Mouse (Mus musculus) cerebellum, adult 2 months (tissue): ENCODE results near the gene Uts2. TPM values are rescaled to one million over a fixed set of nuclear protein-coding genes. Genes with fewer than 3 reads are reported as not detected.

Experiments
- DNase-seq, 2 experiments: peaks; one replicate each; pipeline ENCODE4 v3.0.0; 2021
- H3K27ac ChIP-seq: fragments of 200-500 bp; 2 replicates; pipeline ENCODE4 v1.5.1; 2012; ENCODE audit warnings: low read length, control low read depth, inconsistent platforms; ENCODE audit not compliant: insufficient read depth
- H3K27me3 ChIP-seq: fragments of 200-500 bp; 2 replicates; pipeline ENCODE4 v1.6.1; 2012; ENCODE audit warnings: inconsistent platforms, mild to moderate bottlenecking, low read length, moderate library complexity; ENCODE audit not compliant: control insufficient read depth, insufficient read depth
- H3K4me1 ChIP-seq: fragments of 200-500 bp; 2 replicates; pipeline ENCODE4 v1.6.1; 2011; ENCODE audit warnings: low read length; ENCODE audit not compliant: control insufficient read depth, insufficient read depth
- H3K4me3 ChIP-seq: fragments of 200-500 bp; replicated peaks from 2 replicates; pipeline ENCODE3; 2011; ENCODE audit warnings: mild to moderate bottlenecking, low read depth, low read length, control low read depth; ENCODE audit not compliant: insufficient read depth
- CTCF ChIP-seq: fragments of 200-500 bp; IDR thresholded peaks from 2 replicates; pipeline ENCODE4 v1.5.1; 2011; ENCODE audit warnings: low read depth, mild to moderate bottlenecking, control low read depth, low read length, moderate library complexity, borderline replicate concordance; ENCODE audit not compliant: insufficient read depth
- POLR2A ChIP-seq: fragments of 200-500 bp; IDR thresholded peaks from 2 replicates; pipeline ENCODE4 v1.6.1; 2011; ENCODE audit warnings: low read length, control low read depth, borderline replicate concordance; ENCODE audit not compliant: insufficient read depth
- WGBS: fragments of 180-500 bp; shearing (Covaris S2); methylation state at CpG from one replicate; pipeline ENCODE4 v1.1.7; 2018; 5-methylcytosine and 5-hydroxymethylcytosine counted together
- polyA plus RNA-seq: library from polyadenylated mRNA; depleted of rRNA; stranded (reverse); fragments of >200 nt; gene quantifications from 2 replicates; pipeline ENCODE4 v1.2.3, GENCODE M21; 2012; rRNA removed

Uts2 gene
- polyA plus RNA-seq = 1.9 and 3.1 TPM in 2 replicates

- Histone ChIP-seq H3K27ac (no peak within 1 kb of the TSS), H3K4me3 (no peak within 1 kb of the TSS), H3K4me1 (no peaks in the 10 kb centered on the region), H3K27me3 (no peaks in the 10 kb centered on the region)
- no peak for DNase-seq
- TF ChIP-seq CTCF = no peak
- TF ChIP-seq POLR2A = no peak
- 93% methylated on average over 7 of the region's 7 CpGs for WGBS
Measured at GRCm38 (mm10) chr4:150996797-150997196, at the start of gene Uts2. Gene Uts2 (plus strand): TSS chr4:150997097.

- no peak overlapping the region for H3K4me3 ChIP-seq
- 86% methylated on average over 10 of the region's 10 CpGs for WGBS
- TF ChIP-seq POLR2A (no peak), CTCF (no peak)
- H3K27ac ChIP-seq = no peak overlapping the region
- DNase-seq = no peak
- peaks cover 10% of the 10 kb centered on the region for H3K4me1 ChIP-seq
- no peaks in the 10 kb centered on the region for H3K27me3 ChIP-seq
Measured at GRCm38 (mm10) chr4:150950972-150951371, 45.9 kb upstream of the Uts2 start.

GRCm38 (mm10) chr4:150956369-150957105 is 40.4 kb upstream of the Uts2 start:
- Histone ChIP-seq H3K27ac (no peak overlapping the region), H3K4me1 (peaks cover 10% of the 10 kb centered on the region), H3K4me3 (no peak overlapping the region), H3K27me3 (no peaks in the 10 kb centered on the region)
- TF ChIP-seq CTCF = no peak
- TF ChIP-seq POLR2A = no peak
- WGBS = 35% methylated on average over 13 of the region's 13 CpGs
- DNase-seq = no peak

GRCm38 (mm10) chr4:150957106-150957458 is 39.8 kb upstream of the Uts2 start:
- Histone ChIP-seq H3K4me1 (peaks cover 10% of the 10 kb centered on the region), H3K4me3 (no peak overlapping the region), H3K27ac (no peak overlapping the region), H3K27me3 (no peaks in the 10 kb centered on the region)
- DNase-seq = no peak
- TF ChIP-seq CTCF (no peak), POLR2A (no peak)
- WGBS = 26% methylated on average over 1 of the region's 1 CpGs

- Histone ChIP-seq H3K4me1 (peaks cover 10% of the 10 kb centered on the region), H3K27ac (no peak overlapping the region), H3K27me3 (no peaks in the 10 kb centered on the region), H3K4me3 (no peak overlapping the region)
- 79% methylated on average over 7 of the region's 7 CpGs for WGBS
- no peak for DNase-seq
- TF ChIP-seq CTCF = no peak
- no peak for TF ChIP-seq POLR2A
Measured at GRCm38 (mm10) chr4:150958536-150958935, 38.4 kb upstream of the Uts2 start.

- WGBS = 32% methylated on average over 6 of the region's 6 CpGs
- DNase-seq = no peak
- Histone ChIP-seq H3K27ac (no peak overlapping the region), H3K27me3 (no peaks in the 10 kb centered on the region), H3K4me3 (no peak overlapping the region), H3K4me1 (no peaks in the 10 kb centered on the region)
- no peak for TF ChIP-seq POLR2A
- no peak for TF ChIP-seq CTCF
Measured at GRCm38 (mm10) chr4:150962231-150962630, 34.7 kb upstream of the Uts2 start.

- H3K4me3 ChIP-seq = no peak overlapping the region
- WGBS = 55% methylated on average over 2 of the region's 2 CpGs
- no peaks in the 10 kb centered on the region for H3K4me1 ChIP-seq
- TF ChIP-seq POLR2A = no peak
- TF ChIP-seq CTCF = no peak
- H3K27ac ChIP-seq = no peak overlapping the region
- DNase-seq = no peak
- no peaks in the 10 kb centered on the region for H3K27me3 ChIP-seq
Measured at GRCm38 (mm10) chr4:150963711-150964110, 33.2 kb upstream of the Uts2 start.
